Mouse (Mus musculus) MEL (cell line): Measurements from ENCODE around the gene Sap25. TPM values are rescaled to one million over a fixed set of nuclear protein-coding genes. Genes with fewer than 3 reads are reported as not detected.

Experiments
- DNase-seq: peaks from one replicate; pipeline ENCODE4 v3.0.0; 2011; ENCODE audit warnings: low read depth, low spot score
- H3K27ac ChIP-seq: 2 replicates; pipeline ENCODE4 v1.5.1; 2012; ENCODE audit warnings: low read depth, mild to moderate bottlenecking, control low read depth, low read length, moderate library complexity; ENCODE audit not compliant: control insufficient read depth
- H3K27me3 ChIP-seq, 2 experiments: fragments of 150-350 bp in 1 of 2; sonication (generic) in 1 of 2; 2 replicates each; pipeline ENCODE4 v1.6.1; 2012; ENCODE audit warnings: low read length in 2 of 2, mild to moderate bottlenecking in 2 of 2, improper control_type of control experiment in 1 of 2, moderate library complexity in 1 of 2; ENCODE audit not compliant: insufficient read depth in 2 of 2, control insufficient read depth in 1 of 2
- H3K36me3 ChIP-seq, 2 experiments: 2 replicates each; pipeline ENCODE4 v1.6.1; 2012 to 2014; ENCODE audit warnings: low read length in 2 of 2, improper control_type of control experiment in 1 of 2, inconsistent platforms in 1 of 2, mild to moderate bottlenecking in 1 of 2; ENCODE audit not compliant: insufficient read depth in 2 of 2, control insufficient read depth in 1 of 2
- H3K4me1 ChIP-seq, 2 experiments: fragments of 150-350 bp in 1 of 2; sonication (generic) in 1 of 2; 2 replicates each; pipeline ENCODE4 v1.6.1; 2012; ENCODE audit warnings: low read length in 2 of 2, improper control_type of control experiment in 1 of 2, mild to moderate bottlenecking in 1 of 2; ENCODE audit not compliant: insufficient read depth in 2 of 2, control insufficient read depth in 1 of 2
- H3K4me3 ChIP-seq, 2 experiments: fragments of 150-350 bp in 1 of 2; sonication (generic) in 1 of 2; 2 replicates each; pipeline ENCODE4 v1.5.1; 2012; ENCODE audit warnings: low read depth in 2 of 2, low read length in 2 of 2, mild to moderate bottlenecking in 2 of 2, moderate library complexity in 2 of 2, control low read depth in 1 of 2, improper control_type of control experiment in 1 of 2; ENCODE audit not compliant: control insufficient read depth in 1 of 2, insufficient read depth in 1 of 2
- H3K79me2 ChIP-seq: 2 replicates; pipeline ENCODE4 v1.6.1; 2012; ENCODE audit warnings: mild to moderate bottlenecking, low read length, moderate library complexity; ENCODE audit not compliant: control insufficient read depth, poor library complexity, insufficient read depth
- H3K9ac ChIP-seq: 2 replicates; pipeline ENCODE4 v1.6.1; 2012; ENCODE audit warnings: low read depth, mild to moderate bottlenecking, control low read depth, low read length, moderate library complexity; ENCODE audit not compliant: control insufficient read depth, poor library complexity, severe bottlenecking
- H3K9me3 ChIP-seq: fragments of 150-350 bp; sonication (generic); replicated peaks from 2 replicates; pipeline ENCODE4 v1.6.1; 2012; ENCODE audit warnings: mild to moderate bottlenecking, low read length, improper control_type of control experiment, moderate library complexity; ENCODE audit not compliant: insufficient read depth
- BHLHE40 ChIP-seq: IDR thresholded peaks from 2 replicates; pipeline ENCODE4 v1.6.1; 2012; ENCODE audit warnings: low read depth, mild to moderate bottlenecking, inconsistent platforms, low read length, improper control_type of control experiment, borderline replicate concordance
- CHD1 ChIP-seq: IDR thresholded peaks from 2 replicates; pipeline ENCODE4 v1.6.1; 2012; ENCODE audit warnings: low read depth, mild to moderate bottlenecking, inconsistent platforms, low read length, improper control_type of control experiment
- E2F4 ChIP-seq: IDR thresholded peaks from 2 replicates; pipeline ENCODE4 v1.6.1; 2011; ENCODE audit warnings: low read depth, low read length, improper control_type of control experiment, borderline replicate concordance
- EP300 ChIP-seq, 2 experiments: IDR thresholded peaks; 2 replicates each; pipeline ENCODE4 v1.6.1; 2011; ENCODE audit warnings: improper control_type of control experiment in 2 of 2, low read length in 2 of 2, low read depth in 1 of 2, mild to moderate bottlenecking in 1 of 2
- GABPA ChIP-seq: IDR thresholded peaks from 2 replicates; pipeline ENCODE4 v1.6.1; 2012; ENCODE audit warnings: low read depth, mild to moderate bottlenecking, inconsistent platforms, low read length, improper control_type of control experiment, moderate library complexity
- GATA1 ChIP-seq: IDR thresholded peaks from 2 replicates; pipeline ENCODE4 v1.6.1; 2011; ENCODE audit warnings: low read depth, low read length, improper control_type of control experiment
- MAFK ChIP-seq: IDR thresholded peaks from 2 replicates; pipeline ENCODE4 v1.6.1; 2011; ENCODE audit warnings: low read depth, mild to moderate bottlenecking, low read length, improper control_type of control experiment, borderline replicate concordance
- MAZ ChIP-seq: IDR thresholded peaks from 2 replicates; pipeline ENCODE4 v1.6.1; 2012; ENCODE audit warnings: low read depth, mild to moderate bottlenecking, inconsistent platforms, low read length, improper control_type of control experiment
- MEF2A ChIP-seq: IDR thresholded peaks from 2 replicates; pipeline ENCODE4 v1.6.1; 2014; ENCODE audit warnings: low read depth, mild to moderate bottlenecking, inconsistent platforms, low read length, improper control_type of control experiment; ENCODE audit not compliant: poor library complexity, insufficient replicate concordance, severe bottlenecking; ENCODE audit errors: extremely low read depth
- MXI1 ChIP-seq: IDR thresholded peaks from 2 replicates; pipeline ENCODE4 v1.6.1; 2011; ENCODE audit warnings: mild to moderate bottlenecking, low read depth, low read length, improper control_type of control experiment
- MYC ChIP-seq: IDR thresholded peaks from 2 replicates; pipeline ENCODE4 v1.6.1; 2011; ENCODE audit warnings: low read depth, mild to moderate bottlenecking, low read length, improper control_type of control experiment, moderate library complexity
- NELFE ChIP-seq: IDR thresholded peaks from 2 replicates; pipeline ENCODE4 v1.6.1; 2011; ENCODE audit warnings: low read depth, low read length, improper control_type of control experiment
- NRF1 ChIP-seq: IDR thresholded peaks from 2 replicates; pipeline ENCODE4 v1.6.1; 2014; ENCODE audit warnings: low read depth, mild to moderate bottlenecking, inconsistent platforms, low read length, improper control_type of control experiment, moderate library complexity; ENCODE audit not compliant: poor library complexity, insufficient read depth, severe bottlenecking
- POLR2AphosphoS5 ChIP-seq: IDR thresholded peaks from 2 replicates; pipeline ENCODE4 v1.6.1; 2012; ENCODE audit warnings: low read depth, borderline replicate concordance, mild to moderate bottlenecking, inconsistent platforms, low read length, moderate library complexity, mixed read lengths
- RCOR1 ChIP-seq: IDR thresholded peaks from 2 replicates; pipeline ENCODE4 v1.6.1; 2012; ENCODE audit warnings: low read depth, mild to moderate bottlenecking, inconsistent platforms, low read length, improper control_type of control experiment
- SIN3A ChIP-seq: IDR thresholded peaks from 2 replicates; pipeline ENCODE4 v1.6.1; 2012; ENCODE audit warnings: low read length, improper control_type of control experiment, inconsistent platforms
- TCF12 ChIP-seq: IDR thresholded peaks from 2 replicates; pipeline ENCODE4 v1.6.1; 2014; ENCODE audit warnings: low read depth, mild to moderate bottlenecking, inconsistent platforms, low read length, improper control_type of control experiment, moderate library complexity
- UBTF ChIP-seq: IDR thresholded peaks from 2 replicates; pipeline ENCODE4 v1.6.1; 2012; ENCODE audit warnings: low read depth, mild to moderate bottlenecking, inconsistent platforms, low read length, improper control_type of control experiment, moderate library complexity, borderline replicate concordance; ENCODE audit not compliant: insufficient read depth
- ZMIZ1 ChIP-seq: IDR thresholded peaks from 2 replicates; pipeline ENCODE4 v1.6.1; 2012; ENCODE audit warnings: low read depth, mild to moderate bottlenecking, inconsistent platforms, low read length, improper control_type of control experiment, moderate library complexity
- polyA plus RNA-seq, 2 experiments: library from polyadenylated mRNA; stranded (reverse) in 1 of 2; unstranded in 1 of 2; fragments of >175 nt in 1 of 2; fragments of >200 nt in 1 of 2; gene quantifications; 2 replicates each; pipeline versions ENCODE4 v1.2.1 to v1.2.4; 2012; ENCODE audit warnings: low replicate concordance in 2 of 2, low read depth in 1 of 2; ENCODE audit not compliant: insufficient read length in 2 of 2, insufficient read depth in 1 of 2, missing spikeins in 1 of 2
- total RNA-seq: library from RNA; depleted of rRNA; stranded (reverse); fragments of 300-350 nt; gene quantifications from 2 replicates; pipeline ENCODE4 v1.2.3, GENCODE M21; 2012; rRNA removed

The Sap25 gene
- total and polyA plus RNA-seq, 3 experiments = 1.9 to 22.7 TPM; not detected in 1

- TF ChIP-seq GABPA = no peak
- TF ChIP-seq EP300 (IDR thresholded peaks at IDR 0.05; ENCODE audit: low read depth in 1 of 2, low read length in 2 of 2) = no peak
- no peak for TF ChIP-seq MXI1
- TF ChIP-seq MEF2A = no peak
- no peak for TF ChIP-seq MAZ
- TF ChIP-seq E2F4 = no peak
- no peak for TF ChIP-seq SIN3A
- no peak for TF ChIP-seq BHLHE40
- TF ChIP-seq RCOR1 = no peak
- no peak for TF ChIP-seq MAFK
- TF ChIP-seq TCF12 = no peak
- TF ChIP-seq ZMIZ1 = no peak
- TF ChIP-seq MYC = no peak
- no peak for TF ChIP-seq GATA1
- TF ChIP-seq UBTF = no peak
- no peak for TF ChIP-seq NELFE
- no peak for TF ChIP-seq NRF1
- TF ChIP-seq CHD1 = no peak
- no peak for TF ChIP-seq POLR2AphosphoS5
- Histone ChIP-seq H3K4me3 (no peak overlapping the region), H3K36me3 (peaks cover 0 to 8% of the 10 kb centered on the region in 2 experiments; a peak in 2 of 4 replicates), H3K79me2 (no peaks in the 10 kb centered on the region), H3K27me3 (no peaks in the 10 kb centered on the region), H3K27ac (no peak overlapping the region), H3K4me1 (peaks cover 2 to 6% of the 10 kb centered on the region in 2 experiments), H3K9ac (no peak overlapping the region), H3K9me3 (no peaks in the 10 kb centered on the region)
- no peak for DNase-seq
Observed at GRCm38 (mm10) chr5:137691881-137692280, 50.7 kb downstream of the Sap25 start.

Other genes starting within 250 kb of the Sap25 start
- 0.10 TPM in 1 of 2 replicates, not detected in the other for gene Zan, start 164.3 kb upstream of the Sap25 start, total RNA-seq
- gene Zan, start 164.3 kb upstream of the Sap25 start, polyA plus RNA-seq = under 1 TPM in 1 of 2 experiments, not detected in 1; 0.15 TPM
- 73.8 and 79.8 TPM in 2 replicates for gene Pop7, start 138.8 kb upstream of the Sap25 start, total RNA-seq
- 10 to 100 TPM in 1 of 2 experiments, not detected in 1; 61.1 TPM for gene Pop7, start 138.8 kb upstream of the Sap25 start, polyA plus RNA-seq
- gene Gigyf1, start 122.8 kb upstream of the Sap25 start, total RNA-seq = 5.1 and 6.8 TPM in 2 replicates
- 10 to 100 TPM in 1 of 2 experiments, not detected in 1; 24.6 TPM for gene Gigyf1, start 122.8 kb upstream of the Sap25 start, polyA plus RNA-seq
- not detected in 2 replicates for gene Epo, start 108.1 kb upstream of the Sap25 start, total RNA-seq
- not detected for gene Epo, start 108.1 kb upstream of the Sap25 start, polyA plus RNA-seq
- gene Gnb2, start 107.8 kb upstream of the Sap25 start, total RNA-seq = 531 and 548 TPM in 2 replicates
- 100 to 1,000 TPM in 1 of 2 experiments, not detected in 1; 550 TPM for gene Gnb2, start 107.8 kb upstream of the Sap25 start, polyA plus RNA-seq
- 0.15 TPM in 1 of 2 replicates, not detected in the other for gene Actl6b, start 87.8 kb upstream of the Sap25 start, total RNA-seq
- gene Actl6b, start 87.8 kb upstream of the Sap25 start, polyA plus RNA-seq = not detected
- 76.9 and 96.2 TPM in 2 replicates for gene Tfr2, start 71.5 kb upstream of the Sap25 start, total RNA-seq
- 100 to 1,000 TPM in 1 of 2 experiments, not detected in 1; 112 TPM for gene Tfr2, start 71.5 kb upstream of the Sap25 start, polyA plus RNA-seq
- 11.9 and 12.4 TPM in 2 replicates for gene Mospd3, start 40.3 kb upstream of the Sap25 start, total RNA-seq
- gene Mospd3, start 40.3 kb upstream of the Sap25 start, polyA plus RNA-seq = 100 to 1,000 TPM in 1 of 2 experiments, not detected in 1; 144 TPM
- gene Pcolce, start 27.6 kb upstream of the Sap25 start, total RNA-seq = 0.07 and 0.23 TPM in 2 replicates
- gene Pcolce, start 27.6 kb upstream of the Sap25 start, polyA plus RNA-seq = under 1 TPM in 1 of 2 experiments, not detected in 1; 0.77 TPM
- gene Fbxo24, start 12.3 kb upstream of the Sap25 start, total RNA-seq = 0.13 and 0.42 TPM in 2 replicates
- gene Fbxo24, start 12.3 kb upstream of the Sap25 start, polyA plus RNA-seq = under 1 TPM in 1 of 2 experiments, not detected in 1; 0.46 TPM
- 9.1 and 9.7 TPM in 2 replicates for gene Lrch4, start 12.2 kb upstream of the Sap25 start, total RNA-seq
- gene Lrch4, start 12.2 kb upstream of the Sap25 start, polyA plus RNA-seq = 100 to 1,000 TPM in 1 of 2 experiments, 10 to 100 TPM in 1; 47.0 to 239 TPM
- gene Gm20605, start 12.2 kb upstream of the Sap25 start, total RNA-seq = 2.4 and 2.5 TPM in 2 replicates
- gene Gm20605, start 12.2 kb upstream of the Sap25 start, polyA plus RNA-seq = 10 to 100 TPM in 1 of 2 experiments, not detected in 1; 12.7 TPM
- 0.10 TPM in 1 of 2 replicates, not detected in the other for gene Irs3, start 4.4 kb downstream of the Sap25 start, total RNA-seq
- not detected for gene Irs3, start 4.4 kb downstream of the Sap25 start, polyA plus RNA-seq
- 18.7 and 30.0 TPM in 2 replicates for gene Agfg2, start 43.4 kb downstream of the Sap25 start, total RNA-seq
- gene Agfg2, start 43.4 kb downstream of the Sap25 start, polyA plus RNA-seq = 10 to 100 TPM in 1 of 2 experiments, not detected in 1; 38.9 TPM
- 0.39 and 0.42 TPM in 2 replicates for gene Nyap1, start 100.3 kb downstream of the Sap25 start, total RNA-seq
- gene Nyap1, start 100.3 kb downstream of the Sap25 start, polyA plus RNA-seq = 1 to 10 TPM in 1 of 2 experiments, not detected in 1; 1.1 TPM
- 52.7 and 58.3 TPM in 2 replicates for gene Tsc22d4, start 104.4 kb downstream of the Sap25 start, total RNA-seq
- gene Tsc22d4, start 104.4 kb downstream of the Sap25 start, polyA plus RNA-seq = 100 to 1,000 TPM in 1 of 2 experiments, not detected in 1; 203 TPM
- 35.0 and 35.8 TPM in 2 replicates for gene Ppp1r35, start 137.5 kb downstream of the Sap25 start, total RNA-seq
- 10 to 100 TPM in 1 of 2 experiments, not detected in 1; 46.2 TPM for gene Ppp1r35, start 137.5 kb downstream of the Sap25 start, polyA plus RNA-seq
- gene Mepce, start 146.3 kb downstream of the Sap25 start, total RNA-seq = 49.1 and 58.7 TPM in 2 replicates
- gene Mepce, start 146.3 kb downstream of the Sap25 start, polyA plus RNA-seq = 10 to 100 TPM in 1 of 2 experiments, not detected in 1; 74.2 TPM
- 5.6 and 11.1 TPM in 2 replicates for gene Zcwpw1, start 146.5 kb downstream of the Sap25 start, total RNA-seq
- 10 to 100 TPM in 1 of 2 experiments, not detected in 1; 16.0 TPM for gene Zcwpw1, start 146.5 kb downstream of the Sap25 start, polyA plus RNA-seq
- 0.36 and 1.5 TPM in 2 replicates for gene Pilra, start 194.9 kb downstream of the Sap25 start, total RNA-seq
- gene Pilra, start 194.9 kb downstream of the Sap25 start, polyA plus RNA-seq = under 1 TPM in 1 of 2 experiments, not detected in 1; 0.89 TPM
- 4.4 and 12.1 TPM in 2 replicates for gene Pilrb1, start 216.8 kb downstream of the Sap25 start, total RNA-seq
- 1 to 10 TPM in 1 of 2 experiments, not detected in 1; 4.5 TPM for gene Pilrb1, start 216.8 kb downstream of the Sap25 start, polyA plus RNA-seq
- gene Pilrb2, start 230.5 kb downstream of the Sap25 start, total RNA-seq = 32.1 and 71.7 TPM in 2 replicates
- 10 to 100 TPM in 1 of 2 experiments, not detected in 1; 25.9 TPM for gene Pilrb2, start 230.5 kb downstream of the Sap25 start, polyA plus RNA-seq